Mouse (Mus musculus) testis, adult 2 months (tissue): Measurements from ENCODE around the gene Lingo1. TPM values are rescaled to one million over a fixed set of nuclear protein-coding genes. Genes with fewer than 3 reads are reported as not detected.

Experiments used
- H3K27ac ChIP-seq: fragments of 200-500 bp; 2 replicates; pipeline ENCODE4 v1.5.1; 2012; ENCODE audit warnings: low read depth, low read length; ENCODE audit not compliant: control insufficient read depth, insufficient read depth
- H3K27me3 ChIP-seq: fragments of 200-500 bp; 2 replicates; pipeline ENCODE4 v1.6.1; 2012; ENCODE audit warnings: mild to moderate bottlenecking, low read length, moderate library complexity; ENCODE audit not compliant: control insufficient read depth, insufficient read depth
- H3K36me3 ChIP-seq: fragments of 200-500 bp; 2 replicates; pipeline ENCODE4 v1.6.1; 2012; ENCODE audit warnings: mild to moderate bottlenecking, low read length; ENCODE audit not compliant: control insufficient read depth, insufficient read depth
- H3K4me1 ChIP-seq: fragments of 200-500 bp; 2 replicates; pipeline ENCODE4 v1.6.1; 2012; ENCODE audit warnings: low read length; ENCODE audit not compliant: control insufficient read depth, insufficient read depth
- H3K4me3 ChIP-seq: fragments of 200-500 bp; 2 replicates; pipeline ENCODE4 v1.5.1; 2012; ENCODE audit warnings: low read depth, mild to moderate bottlenecking, low read length, moderate library complexity, mixed read lengths; ENCODE audit not compliant: control insufficient read depth
- CTCF ChIP-seq: fragments of 200-500 bp; IDR thresholded peaks from 2 replicates; pipeline ENCODE4 v1.5.1; 2012; ENCODE audit warnings: low read depth, mild to moderate bottlenecking, inconsistent platforms, low read length, moderate library complexity; ENCODE audit not compliant: control insufficient read depth, insufficient read depth, insufficient replicate concordance
- POLR2A ChIP-seq: fragments of 200-500 bp; IDR thresholded peaks from 2 replicates; pipeline ENCODE4 v1.6.1; 2012; ENCODE audit warnings: low read depth, mild to moderate bottlenecking, inconsistent platforms, low read length, moderate library complexity; ENCODE audit not compliant: control insufficient read depth
- polyA plus RNA-seq: library from polyadenylated mRNA; depleted of rRNA; stranded (reverse); fragments of >200 nt; gene quantifications from 2 replicates; pipeline ENCODE4 v1.2.3, GENCODE M21; 2012

Lingo1 gene
- polyA plus RNA-seq, 1 experiment: 6.8 TPM

GRCm38 (mm10) chr9:56629674-56630397, 166.4 kb downstream of the Lingo1 start:
- H3K4me3 ChIP-seq: no peak overlapping the region
- H3K36me3 ChIP-seq: no peaks in the 10 kb centered on the region
- H3K27ac ChIP-seq: no peak overlapping the region
- H3K4me1 ChIP-seq: peaks cover 1% of the 10 kb centered on the region
- H3K27me3 ChIP-seq: no peaks in the 10 kb centered on the region; the same call in 1 of the 2 replicates
- TF ChIP-seq POLR2A (no peak), CTCF (no peak)

GRCm38 (mm10) chr9:56627295-56627694, 169.0 kb downstream of the Lingo1 start:
- H3K4me1 ChIP-seq: no peaks in the 10 kb centered on the region
- no peak overlapping the region for H3K27ac ChIP-seq
- no peaks in the 10 kb centered on the region for H3K36me3 ChIP-seq
- TF ChIP-seq CTCF: no peak
- TF ChIP-seq POLR2A: no peak
- H3K27me3 ChIP-seq: no peaks in the 10 kb centered on the region
- H3K4me3 ChIP-seq: no peak overlapping the region

- Histone ChIP-seq H3K27me3 (no peaks in the 10 kb centered on the region), H3K27ac (no peak overlapping the region), H3K36me3 (no peaks in the 10 kb centered on the region), H3K4me3 (no peak overlapping the region), H3K4me1 (no peaks in the 10 kb centered on the region; the same call in 1 of the 2 replicates)
- no peak for TF ChIP-seq POLR2A
- no peak for TF ChIP-seq CTCF
These were observed 171.3 kb downstream of the Lingo1 start for GRCm38 (mm10) chr9:56624923-56625322.

- Histone ChIP-seq H3K36me3 (no peaks in the 10 kb centered on the region), H3K27me3 (no peaks in the 10 kb centered on the region), H3K27ac (no peak overlapping the region), H3K4me3 (no peak overlapping the region), H3K4me1 (peaks cover 3% of the 10 kb centered on the region; the same call in 1 of the 2 replicates)
- no peak for TF ChIP-seq CTCF
These were observed 172.9 kb downstream of the Lingo1 start for GRCm38 (mm10) chr9:56623361-56623760.

- no peak for TF ChIP-seq POLR2A
- TF ChIP-seq CTCF: no peak
- Histone ChIP-seq H3K4me3 (no peak overlapping the region), H3K4me1 (peaks cover 3% of the 10 kb centered on the region; the same call in 1 of the 2 replicates), H3K27ac (no peak overlapping the region), H3K27me3 (no peaks in the 10 kb centered on the region), H3K36me3 (no peaks in the 10 kb centered on the region)
These were observed 173.5 kb downstream of the Lingo1 start for GRCm38 (mm10) chr9:56622761-56623160.

GRCm38 (mm10) chr9:56620512-56621371, 175.5 kb downstream of the Lingo1 start:
- Histone ChIP-seq H3K36me3 (no peaks in the 10 kb centered on the region), H3K4me1 (peaks cover 3% of the 10 kb centered on the region; the same call in 1 of the 2 replicates), H3K4me3 (peak overlapping the region; percentile 0; the same call in 1 of the 2 replicates), H3K27ac (no peak overlapping the region), H3K27me3 (no peaks in the 10 kb centered on the region)
- no peak for TF ChIP-seq POLR2A
- TF ChIP-seq CTCF: 0 out of 2 replicates have a peak, but pooled peaks have one; percentile 9

- Histone ChIP-seq H3K27me3 (no peaks in the 10 kb centered on the region), H3K4me3 (peak overlapping the region; percentile 17), H3K27ac (no peak overlapping the region), H3K36me3 (no peaks in the 10 kb centered on the region), H3K4me1 (peaks cover 3% of the 10 kb centered on the region; the same call in 1 of the 2 replicates)
- TF ChIP-seq CTCF (no peak), POLR2A (no peak)
These were observed 176.6 kb downstream of the Lingo1 start for GRCm38 (mm10) chr9:56619715-56620114.
